Comparison of ENCODE assay signal across 26 mouse cellular contexts in genomic region chr2:93204571-93204970, GRCm38 (mm10). TPM values are rescaled to one million over a fixed set of nuclear protein-coding genes. Genes with fewer than 3 reads are reported as not detected.
DNase-seq lines count a peak whose midpoint lies in the region; ATAC-seq lines count a peak whose summit lies in the region.
"Had no signal": no experiment of that assay in that cellular context is flagged by ENCODE, and none has a peak within 500 bp of the region (broad histone marks: within the 10 kb centered on the region; RNA-seq: fewer than 3 reads in every experiment).

No protein-coding gene starts in this region.

- no peak overlapping the region for H3K4me2 ChIP-seq in hindbrain, embryonic 11.5 days (replicated peaks; ENCODE audit: low read depth, low read length)
- no peak overlapping the region for H3K4me2 ChIP-seq in neural tube, embryonic 11.5 days (ENCODE audit: low read depth)
- H3K4me2 ChIP-seq: embryonic facial prominence, embryonic 15.5 days; limb, embryonic 15.5 days; lung, embryonic 14.5 days; neural tube, embryonic 12.5 days; stomach, embryonic 15.5 days had no signal

- H3K4me1 ChIP-seq in hindbrain, embryonic 11.5 days (replicated peaks; ENCODE audit: control insufficient read depth, insufficient read depth, low read length), result peaks cover 5% of the 10 kb centered on the region; the same call in 1 of the 2 replicates
- H3K4me1 ChIP-seq in hindbrain, embryonic 10.5 days (replicated peaks), result peaks cover 43% of the 10 kb centered on the region
- H3K4me1 ChIP-seq in neural tube, embryonic 11.5 days (ENCODE audit: control insufficient read depth, insufficient read depth, low read length), result peaks cover 3% of the 10 kb centered on the region; the same call in 1 of the 2 replicates
- H3K4me1 ChIP-seq in embryonic facial prominence, embryonic 10.5 days, result peaks cover 39% of the 10 kb centered on the region

- no peak overlapping the region for H3K4me3 ChIP-seq in hindbrain, embryonic 11.5 days (ENCODE audit: low read depth, low read length)
- H3K4me3 ChIP-seq in hindbrain, embryonic 10.5 days, result no peak overlapping the region
- no peak overlapping the region for H3K4me3 ChIP-seq in neural tube, embryonic 11.5 days (ENCODE audit: low read depth, low read length)
- H3K4me3 ChIP-seq in embryonic facial prominence, embryonic 10.5 days, result no peak overlapping the region
- H3K4me3 ChIP-seq: embryonic facial prominence, embryonic 15.5 days; limb, embryonic 15.5 days; megakaryocyte, embryonic 14.5 days; neural tube, embryonic 12.5 days; stomach, embryonic 15.5 days had no signal

- WGBS in hindbrain, embryonic 11.5 days, result 79% methylated on average over 6 of the region's 6 CpGs
- WGBS in hindbrain, embryonic 10.5 days, result 86% methylated on average over 6 of the region's 6 CpGs
- WGBS in neural tube, embryonic 11.5 days, result 83% methylated on average over 6 of the region's 6 CpGs
- WGBS in embryonic facial prominence, embryonic 10.5 days, result 84% methylated on average over 6 of the region's 6 CpGs

- peaks cover 15% of the 10 kb centered on the region for H3K36me3 ChIP-seq in hindbrain, embryonic 11.5 days (ENCODE audit: control insufficient read depth, insufficient read depth, low read length)
- H3K36me3 ChIP-seq in hindbrain, embryonic 10.5 days, result peaks cover 99% of the 10 kb centered on the region
- H3K36me3 ChIP-seq in neural tube, embryonic 11.5 days (ENCODE audit: control insufficient read depth, insufficient read depth, low read length), result peaks cover 2% of the 10 kb centered on the region
- H3K36me3 ChIP-seq in embryonic facial prominence, embryonic 10.5 days (replicated peaks), result peaks cover 57% of the 10 kb centered on the region
- H3K36me3 ChIP-seq: G1E; stomach, embryonic 15.5 days had no signal

- no peaks in the 10 kb centered on the region for H3K9me3 ChIP-seq in hindbrain, embryonic 11.5 days (ENCODE audit: control insufficient read depth, low read length)
- H3K9me3 ChIP-seq in hindbrain, embryonic 10.5 days, result no peaks in the 10 kb centered on the region
- no peaks in the 10 kb centered on the region for H3K9me3 ChIP-seq in neural tube, embryonic 11.5 days (ENCODE audit: control insufficient read depth, low read length)
- no peaks in the 10 kb centered on the region for H3K9me3 ChIP-seq in embryonic facial prominence, embryonic 10.5 days
- H3K9me3 ChIP-seq: embryonic facial prominence, embryonic 15.5 days; G1E; limb, embryonic 15.5 days; megakaryocyte, embryonic 14.5 days; neural tube, embryonic 12.5 days; stomach, embryonic 15.5 days had no signal

- no peak for DNase-seq in hindbrain, embryonic 11.5 days (ENCODE audit: low spot score)
- no peak for DNase-seq in hindbrain, embryonic 10.5 days (ENCODE audit: low spot score)
- DNase-seq in neural tube, embryonic 11.5 days (ENCODE audit: low spot score), result peak; percentile 9
- DNase-seq in neural tube, embryonic 10.5 days (ENCODE audit: extremely low spot score, low spot score), result no peak
- DNase-seq in embryonic facial prominence, embryonic 10.5 days (ENCODE audit: low spot score), result no peak
- peak; percentile 60 for DNase-seq in thymus, postnatal 14 days
- no peak for DNase-seq in kidney, postnatal 10 days
- no peak for DNase-seq in adrenal gland, postnatal 10 days
- DNase-seq: adrenal gland, postnatal 14 days; cerebellum, adult 8-10 months; cerebellum, postnatal 36 days; gastrocnemius, postnatal 36 days; heart, postnatal 36 days; kidney, adult 18-20 months; left cerebral cortex, postnatal 4 days; lung, embryonic 14.5 days had no signal

- H3K9ac ChIP-seq in hindbrain, embryonic 11.5 days (ENCODE audit: low read depth, low read length), result no peak overlapping the region
- H3K9ac ChIP-seq in neural tube, embryonic 11.5 days (ENCODE audit: low read length), result no peak overlapping the region
- H3K9ac ChIP-seq: embryonic facial prominence, embryonic 15.5 days; limb, embryonic 15.5 days; liver, embryonic 14.5 days; lung, embryonic 14.5 days; neural tube, embryonic 12.5 days; stomach, embryonic 15.5 days had no signal

- no peaks in the 10 kb centered on the region for H3K27me3 ChIP-seq in hindbrain, embryonic 11.5 days (ENCODE audit: control insufficient read depth, insufficient read depth, low read length)
- no peaks in the 10 kb centered on the region; the same call in 1 of the 2 replicates for H3K27me3 ChIP-seq in hindbrain, embryonic 10.5 days (ENCODE audit: insufficient read depth, poor library complexity, severe bottlenecking)
- H3K27me3 ChIP-seq in neural tube, embryonic 11.5 days (ENCODE audit: control insufficient read depth, insufficient read depth, low read length), result no peaks in the 10 kb centered on the region
- no peaks in the 10 kb centered on the region for H3K27me3 ChIP-seq in embryonic facial prominence, embryonic 10.5 days (replicated peaks; ENCODE audit: low read depth, poor library complexity, severe bottlenecking)
- H3K27me3 ChIP-seq: embryonic facial prominence, embryonic 15.5 days; limb, embryonic 15.5 days; neural tube, embryonic 12.5 days; Patski; stomach, embryonic 15.5 days had no signal

- no peak for ATAC-seq in hindbrain, embryonic 11.5 days (ENCODE audit: low FRiP score)
- no peak for ATAC-seq in neural tube, embryonic 11.5 days (ENCODE audit: insufficient read depth, low FRiP score, low TSS enrichment)
- ATAC-seq: inflammation-experienced regulatory T-cells, adult 6 months had no signal

- peak overlapping the region; percentile 25; the same call in 1 of the 2 replicates for H3K27ac ChIP-seq in hindbrain, embryonic 11.5 days (ENCODE audit: low read depth, low read length)
- H3K27ac ChIP-seq in hindbrain, embryonic 10.5 days, result no peak overlapping the region
- no peak overlapping the region for H3K27ac ChIP-seq in neural tube, embryonic 11.5 days (ENCODE audit: low read depth, low read length)
- H3K27ac ChIP-seq in embryonic facial prominence, embryonic 10.5 days (replicated peaks), result 0 out of 2 replicates have a peak overlapping the region, but pooled peaks have one; percentile 21
- H3K27ac ChIP-seq: embryonic facial prominence, embryonic 15.5 days; kidney, postnatal 0 days; limb, embryonic 15.5 days; liver, embryonic 14.5 days; stomach, embryonic 15.5 days had no signal

RNA-seq across cellular contexts. Expression of gene Trp53i11, which starts 17.2 kb away (rescaled TPM):
- 204 and 221 TPM in 2 replicates for polyA plus RNA-seq in hindbrain, embryonic 11.5 days (2014; fragmentation: Nextera tagmentation; extraction: Ambion mirVana)
- 202 and 281 TPM in 2 replicates for polyA plus RNA-seq in hindbrain, embryonic 10.5 days (2016; fragmentation: Nextera tagmentation; extraction: Ambion mirVana)
- polyA plus RNA-seq in neural tube, embryonic 11.5 days (2014; fragmentation: Nextera tagmentation; extraction: Ambion mirVana), result 228 and 261 TPM in 2 replicates
- polyA plus RNA-seq in embryonic facial prominence, embryonic 10.5 days (2016; fragmentation: Nextera tagmentation; extraction: Ambion mirVana), result 72.5 and 95.2 TPM in 2 replicates
- total RNA-seq in adrenal gland, postnatal 10 days (2021), result 10 to 100 TPM; 87.9 to 89.8 TPM
- total RNA-seq: G1E had no signal
- polyA plus RNA-seq: G1E had no signal

Comparison
In these comparisons a context has a peak if more than half of its experiments do, and no peak if none do; other contexts are left out.
1. DNase-seq: peak in neural tube, embryonic 11.5 days (single experiment) and thymus, postnatal 14 days (single experiment); none in hindbrain, embryonic 11.5 days (single experiment), hindbrain, embryonic 10.5 days (single experiment), neural tube, embryonic 10.5 days (single experiment), embryonic facial prominence, embryonic 10.5 days (single experiment), kidney, postnatal 10 days (single experiment) and adrenal gland, postnatal 10 days (single experiment).
2. H3K27ac ChIP-seq: peak in hindbrain, embryonic 11.5 days (single experiment) and embryonic facial prominence, embryonic 10.5 days (single experiment); none in hindbrain, embryonic 10.5 days (single experiment) and neural tube, embryonic 11.5 days (single experiment).